Mouse (Mus musculus) olfactory bulb, adult 2 months (tissue): ENCODE measurements around the gene Wdr4. TPM values are rescaled to one million over a fixed set of nuclear protein-coding genes. Genes with fewer than 3 reads are reported as not detected.
"Not testable (repeated sequence)": the region's sequence is repeated elsewhere in the genome, so short reads cannot be mapped to it uniquely, and the experiment has no call there.

Experiments used
- H3K27ac ChIP-seq: fragments of 200-500 bp; 2 replicates; pipeline ENCODE4 v1.5.1; 2012; ENCODE audit warnings: low read depth, low read length; ENCODE audit not compliant: insufficient read depth
- H3K4me1 ChIP-seq: fragments of 200-500 bp; 2 replicates; pipeline ENCODE4 v1.6.1; 2012; ENCODE audit warnings: low read length; ENCODE audit not compliant: control insufficient read depth, insufficient read depth
- H3K4me3 ChIP-seq: fragments of 200-500 bp; 2 replicates; pipeline ENCODE4 v1.5.1; 2012; ENCODE audit warnings: mild to moderate bottlenecking, low read depth, low read length, moderate library complexity; ENCODE audit not compliant: insufficient read depth
- CTCF ChIP-seq: fragments of 200-500 bp; IDR thresholded peaks from 2 replicates; pipeline ENCODE4 v1.5.1; 2012; ENCODE audit warnings: low read depth, mild to moderate bottlenecking, low read length, moderate library complexity; ENCODE audit not compliant: insufficient read depth
- POLR2A ChIP-seq: fragments of 200-500 bp; IDR thresholded peaks from 2 replicates; pipeline ENCODE4 v1.6.1; 2012; ENCODE audit warnings: mild to moderate bottlenecking, low read depth, low read length, moderate library complexity; ENCODE audit not compliant: insufficient read depth
- WGBS: fragments of 180-500 bp; shearing (Covaris S2); methylation state at CpG from one replicate; pipeline ENCODE4 v1.1.7; 2018; 5-methylcytosine and 5-hydroxymethylcytosine counted together
- polyA plus RNA-seq: library from polyadenylated mRNA; stranded (reverse); fragments of >200 nt; gene quantifications from 2 replicates; pipeline ENCODE4 v1.2.4, GENCODE M21; 2012; ENCODE audit warnings: low replicate concordance; ENCODE audit not compliant: missing spikeins, insufficient read depth, insufficient read length

Wdr4 gene
- polyA plus RNA-seq, 1 experiment, result not detected

GRCm38 (mm10) chr17:31540101-31540500 is 20.3 kb upstream of the Wdr4 start:
- H3K4me3 ChIP-seq, result no peak overlapping the region
- WGBS, result 68% methylated on average over 3 of the region's 3 CpGs
- TF ChIP-seq CTCF (no peak), POLR2A (no peak)
- H3K27ac ChIP-seq, result no peak overlapping the region
- peaks cover 10% of the 10 kb centered on the region for H3K4me1 ChIP-seq

- H3K4me3 ChIP-seq, result no peak overlapping the region
- TF ChIP-seq CTCF, result no peak
- no peak for TF ChIP-seq POLR2A
- H3K27ac ChIP-seq, result 0 out of 2 replicates have a peak overlapping the region, but pooled peaks have one; percentile 41
- peaks cover 11% of the 10 kb centered on the region for H3K4me1 ChIP-seq
- WGBS, result 8% methylated on average over 8 of the region's 8 CpGs
These were observed 16.3 kb upstream of the Wdr4 start for GRCm38 (mm10) chr17:31535871-31536629.

GRCm38 (mm10) chr17:31535358-31535757 is 15.6 kb upstream of the Wdr4 start:
- Histone ChIP-seq H3K4me1 (peaks cover 11% of the 10 kb centered on the region), H3K4me3 (no peak overlapping the region), H3K27ac (peak overlapping the region; percentile 8)
- TF ChIP-seq CTCF, result no peak
- no peak for TF ChIP-seq POLR2A
- 45% methylated on average over 4 of the region's 4 CpGs for WGBS

- H3K4me3 ChIP-seq, H3K27ac ChIP-seq: not testable (repeated sequence)
- WGBS, result 92% methylated on average over 4 of the region's 4 CpGs
- H3K4me1 ChIP-seq, result peaks cover 11% of the 10 kb centered on the region
These were observed 12.6 kb upstream of the Wdr4 start for GRCm38 (mm10) chr17:31532331-31532730.

GRCm38 (mm10) chr17:31531441-31532158 is 11.8 kb upstream of the Wdr4 start:
- Histone ChIP-seq H3K27ac (no peak overlapping the region), H3K4me3 (no peak overlapping the region), H3K4me1 (peaks cover 11% of the 10 kb centered on the region)
- TF ChIP-seq CTCF, result no peak
- TF ChIP-seq POLR2A, result no peak
- WGBS, result 79% methylated on average over 14 of the region's 14 CpGs

GRCm38 (mm10) chr17:31529314-31529713 is 9.5 kb upstream of the Wdr4 start:
- no peak overlapping the region for H3K27ac ChIP-seq
- TF ChIP-seq CTCF, result 0 out of 2 replicates have a peak, but pooled peaks have one; percentile 25
- no peak for TF ChIP-seq POLR2A
- H3K4me1 ChIP-seq, result no peaks in the 10 kb centered on the region
- H3K4me3 ChIP-seq, result no peak overlapping the region
- 28% methylated on average over 15 of the region's 15 CpGs for whole genome bisulfite sequencing

- Histone ChIP-seq H3K27ac (no peak overlapping the region), H3K4me1 (peaks cover 11% of the 10 kb centered on the region; the same call in 1 of the 2 replicates), H3K4me3 (no peak overlapping the region)
- WGBS, result 100% methylated on average over 3 of the region's 3 CpGs
- TF ChIP-seq CTCF (no peak), POLR2A (no peak)
These were observed 6.0 kb upstream of the Wdr4 start for GRCm38 (mm10) chr17:31525816-31526215.

GRCm38 (mm10) chr17:31525114-31525513 is 5.3 kb upstream of the Wdr4 start:
- Histone ChIP-seq H3K4me1 (peaks cover 11% of the 10 kb centered on the region; the same call in 1 of the 2 replicates), H3K27ac (no peak overlapping the region), H3K4me3 (no peak overlapping the region)
- TF ChIP-seq POLR2A (no peak), CTCF (no peak)
- WGBS, result 94% methylated on average over 4 of the region's 4 CpGs

- H3K4me1 ChIP-seq, result peaks cover 11% of the 10 kb centered on the region; the same call in 1 of the 2 replicates
- 76% methylated on average over 6 of the region's 6 CpGs for WGBS
- TF ChIP-seq POLR2A, result no peak
- TF ChIP-seq CTCF, result no peak
- H3K4me3 ChIP-seq, result no peak overlapping the region
- no peak overlapping the region for H3K27ac ChIP-seq
These were observed 2.2 kb upstream of the Wdr4 start for GRCm38 (mm10) chr17:31521948-31522347.
